Comparison of ENCODE assay signal across 8 mouse cellular contexts in genomic region chr4:133815635-133816503, GRCm38 (mm10). TPM values are rescaled to one million over a fixed set of nuclear protein-coding genes. Genes with fewer than 3 reads are reported as not detected.
DNase-seq lines count a peak whose midpoint lies in the region; ATAC-seq and TF ChIP-seq lines count a peak whose summit lies in the region.

No protein-coding gene starts in this region.

- H3K27me3 ChIP-seq in heart, embryonic 16.5 days (ENCODE audit: control insufficient read depth, insufficient read depth, low read length): no peaks in the 10 kb centered on the region
- H3K27me3 ChIP-seq in limb, embryonic 11.5 days (ENCODE audit: control insufficient read depth, insufficient read depth, low read length): no peaks in the 10 kb centered on the region
- no peaks in the 10 kb centered on the region for H3K27me3 ChIP-seq in neural tube, embryonic 15.5 days (replicated peaks)

- peak overlapping the region; percentile 38 for H3K4me3 ChIP-seq in heart, embryonic 16.5 days (ENCODE audit: low read length)
- no peak overlapping the region for H3K4me3 ChIP-seq in limb, embryonic 11.5 days (ENCODE audit: low read depth, low read length)
- H3K4me3 ChIP-seq in neural tube, embryonic 15.5 days (replicated peaks): no peak overlapping the region

- no peaks in the 10 kb centered on the region for H3K9me3 ChIP-seq in heart, embryonic 16.5 days (replicated peaks; ENCODE audit: control insufficient read depth, low read length)
- H3K9me3 ChIP-seq in limb, embryonic 11.5 days (ENCODE audit: control insufficient read depth, low read length): no peaks in the 10 kb centered on the region
- no peaks in the 10 kb centered on the region for H3K9me3 ChIP-seq in neural tube, embryonic 15.5 days (replicated peaks)

- peak; percentile 97 for DNase-seq in ES-CJ7 (ENCODE audit: low read depth, low spot score)
- DNase-seq in brain, embryonic 14.5 days (ENCODE audit: low read depth): peak; percentile 47
- DNase-seq in limb, embryonic 11.5 days (ENCODE audit: low spot score): peak; percentile 48
- no peak for DNase-seq in layer of hippocampus, postnatal 10 days (ENCODE audit: low spot score in 2 of 2)
- DNase-seq in right cerebral cortex, postnatal 10 days (ENCODE audit: low spot score in 2 of 2): no peak

- H3K36me3 ChIP-seq in heart, embryonic 16.5 days (ENCODE audit: control insufficient read depth, insufficient read depth): no peaks in the 10 kb centered on the region
- H3K36me3 ChIP-seq in limb, embryonic 11.5 days (ENCODE audit: control insufficient read depth, insufficient read depth, low read length): no peaks in the 10 kb centered on the region
- H3K36me3 ChIP-seq in neural tube, embryonic 15.5 days: no peaks in the 10 kb centered on the region

- peak overlapping the region; percentile 91 for H3K9ac ChIP-seq in heart, embryonic 16.5 days (ENCODE audit: low read length)
- H3K9ac ChIP-seq in limb, embryonic 11.5 days (ENCODE audit: low read length): peak overlapping the region; percentile 41; the same call in 1 of the 2 replicates
- H3K9ac ChIP-seq in neural tube, embryonic 15.5 days (replicated peaks): no peak overlapping the region

- TF ChIP-seq POLR2A in brain, embryonic 14.5 days (IDR thresholded peaks at IDR 0.05; ENCODE audit: borderline replicate concordance, extremely low read depth, insufficient read depth, insufficient read length, poor library complexity, severe bottlenecking): no peak

- ATAC-seq in heart, embryonic 16.5 days (replicated peaks; ENCODE audit: extremely low read depth, insufficient read depth, low FRiP score): no peak
- no peak for ATAC-seq in limb, embryonic 11.5 days (ENCODE audit: insufficient number of reproducible peaks, low FRiP score, low TSS enrichment, low read depth)
- no peak for ATAC-seq in neural tube, embryonic 15.5 days (ENCODE audit: low FRiP score)
- no peak for ATAC-seq in erythroid progenitor cell, adult 5-6 weeks (replicated peaks; ENCODE audit: low FRiP score, poor library complexity, severe bottlenecking)

- H3K4me1 ChIP-seq in heart, embryonic 16.5 days (ENCODE audit: control insufficient read depth, insufficient read depth, low read length): peaks cover 22% of the 10 kb centered on the region
- H3K4me1 ChIP-seq in limb, embryonic 11.5 days (ENCODE audit: control insufficient read depth, insufficient read depth, low read length): peaks cover 18% of the 10 kb centered on the region
- H3K4me1 ChIP-seq in neural tube, embryonic 15.5 days: peaks cover 20% of the 10 kb centered on the region

- TF ChIP-seq CTCF in brain, embryonic 14.5 days (IDR thresholded peaks at IDR 0.05; ENCODE audit: borderline replicate concordance, extremely low read depth, insufficient read depth, insufficient read length): no peak

- H3K4me2 ChIP-seq in heart, embryonic 16.5 days (ENCODE audit: low read depth, low read length): peak overlapping the region; percentile 74
- H3K4me2 ChIP-seq in limb, embryonic 11.5 days (ENCODE audit: low read depth, severe bottlenecking): peak overlapping the region; percentile 5; the same call in 1 of the 2 replicates
- H3K4me2 ChIP-seq in neural tube, embryonic 15.5 days: no peak overlapping the region

- WGBS in heart, embryonic 16.5 days: 18% methylated on average over 16 of the region's 16 CpGs
- WGBS in limb, embryonic 11.5 days: 7% methylated on average over 16 of the region's 16 CpGs
- WGBS in neural tube, embryonic 15.5 days: 6% methylated on average over 16 of the region's 16 CpGs

- H3K27ac ChIP-seq in heart, embryonic 16.5 days (ENCODE audit: low read length): peak overlapping the region; percentile 99
- peak overlapping the region; percentile 100; the same call in 1 of the 2 replicates for H3K27ac ChIP-seq in limb, embryonic 11.5 days (replicated peaks; ENCODE audit: low read depth, low read length)
- H3K27ac ChIP-seq in neural tube, embryonic 15.5 days (replicated peaks): peak overlapping the region; percentile 48; the same call in 1 of the 2 replicates

RNA-seq across cellular contexts. Expression of gene Arid1a, which starts 59.3 kb away (rescaled TPM):
- 75.4 and 121 TPM in 2 replicates for polyA plus RNA-seq in brain, embryonic 14.5 days (2012; rRNA removed)
- 18.8 and 20.0 TPM in 2 replicates for polyA plus RNA-seq in heart, embryonic 16.5 days (2015; fragmentation: Nextera tagmentation; extraction: Ambion mirVana)
- polyA plus RNA-seq in limb, embryonic 11.5 days (2014; fragmentation: Nextera tagmentation; extraction: Ambion mirVana): 46.2 and 50.3 TPM in 2 replicates
- polyA plus RNA-seq in neural tube, embryonic 15.5 days (2015; fragmentation: Nextera tagmentation; extraction: Ambion mirVana): 26.9 and 28.7 TPM in 2 replicates
- 10 to 100 TPM; 74.6 to 76.4 TPM for total RNA-seq in layer of hippocampus, postnatal 10 days (2021)
- total RNA-seq in erythroid progenitor cell, adult 5-6 weeks (2015; ENCODE audit: low replicate concordance): 65.8 and 102 TPM in 2 replicates
- 42.9 and 69.1 TPM in 2 replicates for total RNA-seq in erythroid progenitor cell, adult 5-6 weeks (2017; ENCODE audit: low replicate concordance)

Comparison
In these comparisons a context has a peak if more than half of its experiments do, and no peak if none do; other contexts are left out.
1. DNase-seq: peak in ES-CJ7 (single experiment), brain, embryonic 14.5 days (single experiment) and limb, embryonic 11.5 days (single experiment); none in layer of hippocampus, postnatal 10 days (0 of 2) and right cerebral cortex, postnatal 10 days (0 of 2).
2. H3K27ac ChIP-seq: peak in every context shown above with its lines; median percentile 100 in limb, embryonic 11.5 days; 99 in heart, embryonic 16.5 days; 48 in neural tube, embryonic 15.5 days.